Mouse (Mus musculus) embryonic facial prominence, embryonic 10.5 days (tissue): ENCODE data around the gene Mcoln1. TPM values are rescaled to one million over a fixed set of nuclear protein-coding genes. Genes with fewer than 3 reads are reported as not detected.
A peak's percentile ranks its signal among the peaks of the same experiment; 100 is the strongest.

Experiments
- DNase-seq: peaks from one replicate; pipeline ENCODE4 v3.0.0-alpha.2; 2017; ENCODE audit warnings: low spot score
- H3K27ac ChIP-seq: fragments of 300-500 bp; sonication (generic); replicated peaks from 2 replicates; pipeline ENCODE4 v1.5.1; 2016; ENCODE audit warnings: mild to moderate bottlenecking
- H3K27me3 ChIP-seq: fragments of 300-500 bp; sonication (generic); replicated peaks from 2 replicates; pipeline ENCODE4 v1.6.1; 2016; ENCODE audit warnings: low read depth, mild to moderate bottlenecking; ENCODE audit not compliant: poor library complexity, severe bottlenecking
- H3K36me3 ChIP-seq: fragments of 300-500 bp; sonication (generic); replicated peaks from 2 replicates; pipeline ENCODE4 v1.6.1; 2016; ENCODE audit warnings: mild to moderate bottlenecking, moderate library complexity
- H3K4me1 ChIP-seq: fragments of 300-500 bp; sonication (generic); 2 replicates; pipeline ENCODE4 v1.6.1; 2016
- H3K4me3 ChIP-seq: fragments of 300-500 bp; sonication (generic); 2 replicates; pipeline ENCODE4 v1.5.1; 2016; ENCODE audit warnings: mild to moderate bottlenecking, moderate library complexity
- H3K9me3 ChIP-seq: fragments of 300-500 bp; sonication (generic); 2 replicates; pipeline ENCODE4 v1.6.1; 2016; ENCODE audit warnings: mild to moderate bottlenecking
- WGBS: fragments of 180-500 bp; shearing (Covaris S2); methylation state at CpG from one replicate; pipeline ENCODE4 v1.1.7; 2016; 5-methylcytosine and 5-hydroxymethylcytosine counted together
- polyA plus RNA-seq: library from polyadenylated mRNA; unstranded; fragments of >200 nt; fragmentation: Nextera tagmentation; extraction: Ambion mirVana; gene quantifications from 2 replicates; pipeline ENCODE4 v1.2.1, GENCODE M21; 2016

Mcoln1 gene
- 63.2 and 65.0 TPM in 2 replicates for polyA plus RNA-seq

DNA sequence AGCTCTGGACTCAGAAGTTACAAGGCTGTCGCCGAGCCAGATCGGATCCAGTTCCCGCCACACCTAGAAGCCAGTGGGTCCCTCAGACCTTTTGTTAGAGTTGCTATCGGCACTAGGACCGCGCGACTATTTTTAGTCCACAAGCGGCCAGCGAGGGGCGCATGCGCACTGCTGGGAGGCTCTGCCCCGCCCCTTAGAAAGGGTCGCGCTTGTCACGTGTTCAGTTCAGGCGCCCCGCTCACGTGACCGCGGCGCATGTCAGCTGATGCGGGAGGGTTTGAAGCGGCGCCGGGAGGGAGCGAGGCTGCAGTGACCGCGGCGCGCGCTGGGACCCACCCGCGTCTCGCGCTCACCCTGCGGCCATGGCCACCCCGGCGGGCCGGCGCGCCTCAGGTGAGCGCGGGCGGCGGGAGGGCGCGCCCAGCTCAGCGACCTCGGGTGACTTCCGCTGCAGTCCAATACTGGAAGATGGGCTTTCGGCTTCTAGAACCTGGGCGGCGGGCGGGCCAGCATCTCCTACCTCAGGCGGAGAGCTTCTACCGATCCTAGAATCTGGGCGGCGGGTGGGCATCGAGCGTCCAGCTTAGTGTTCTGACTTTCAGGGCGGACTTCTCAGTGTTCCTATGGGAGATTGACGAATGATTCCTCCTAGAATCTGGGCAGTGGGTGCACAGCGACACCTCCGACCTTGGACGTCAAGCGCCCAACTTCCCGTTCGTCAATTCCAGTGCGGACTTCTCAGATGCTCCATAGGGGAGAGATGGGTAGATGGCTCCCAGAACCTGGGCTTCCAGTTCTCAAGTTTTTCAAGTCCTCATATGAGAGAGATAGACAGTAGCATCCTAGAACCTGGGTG is at the start of gene Mcoln1:
Mcoln1 (plus strand) TSS at position 223 of the 856 bp plus-strand sequence.
- under 1% methylated on average over 70 of the region's 70 CpGs for WGBS

DNA sequence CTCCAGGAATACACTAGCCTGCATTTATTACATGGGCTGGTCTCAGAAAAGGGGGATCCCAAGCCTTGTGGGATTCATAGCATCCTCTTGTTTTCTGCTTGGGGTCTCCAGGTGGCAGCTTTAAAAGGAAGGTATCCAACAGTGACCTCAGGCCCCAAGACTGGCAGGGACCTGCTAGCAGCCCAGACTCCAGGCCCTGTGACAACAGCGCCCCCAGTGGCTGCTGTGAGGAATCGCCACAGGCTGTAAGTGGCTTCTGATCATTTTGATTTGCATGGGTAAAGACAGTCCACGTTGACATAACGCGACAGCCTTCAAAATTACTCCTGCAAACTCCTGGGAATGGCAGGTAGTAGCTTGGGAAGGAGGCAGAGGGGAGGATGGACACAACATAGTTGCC is 49.6 kb upstream of the Mcoln1 start:
- 36% methylated on average over 5 of the region's 5 CpGs for WGBS
- peak; percentile 68 for DNase-seq
- Histone ChIP-seq H3K4me3 (no peak overlapping the region), H3K36me3 (peaks cover 92% of the 10 kb centered on the region), H3K9me3 (no peaks in the 10 kb centered on the region), H3K27me3 (no peaks in the 10 kb centered on the region), H3K27ac (no peak overlapping the region), H3K4me1 (no peaks in the 10 kb centered on the region)

More for the DNA sequence above, at the start of gene Mcoln1:
- Histone ChIP-seq H3K4me3 (peak within 1 kb of the TSS; percentile 85), H3K4me1 (peaks cover 21% of the 10 kb centered on the region), H3K9me3 (peaks cover 13% of the 10 kb centered on the region), H3K36me3 (peaks cover 37% of the 10 kb centered on the region), H3K27me3 (no peaks in the 10 kb centered on the region), H3K27ac (peak within 1 kb of the TSS; percentile 94)
- peak; percentile 98 for DNase-seq

DNA sequence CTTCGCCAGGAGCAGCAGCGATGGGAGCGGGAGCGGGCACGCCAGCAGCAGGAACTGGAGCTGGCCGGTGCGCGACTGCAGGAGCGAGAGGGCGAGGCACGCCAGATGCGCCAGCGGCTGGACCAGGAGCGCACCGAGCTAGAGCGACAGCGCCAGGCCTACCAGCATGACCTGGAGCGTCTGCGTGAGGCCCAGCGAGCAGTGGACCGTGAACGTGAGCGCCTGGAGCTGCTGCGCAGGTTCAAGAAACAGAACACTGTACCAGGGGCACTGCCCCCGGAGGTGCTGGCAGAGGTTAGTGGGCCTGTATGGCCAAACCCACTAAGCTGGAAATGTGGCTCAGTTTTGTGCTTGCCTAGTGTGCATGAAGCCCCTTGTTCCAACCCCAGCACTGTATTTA is 48.3 kb upstream of the Mcoln1 start:
- no peaks in the 10 kb centered on the region for H3K9me3 ChIP-seq
- H3K4me3 ChIP-seq, result no peak overlapping the region
- no peaks in the 10 kb centered on the region for H3K4me1 ChIP-seq
- no peak overlapping the region for H3K27ac ChIP-seq
- 96% methylated on average over 25 of the region's 25 CpGs for WGBS
- H3K36me3 ChIP-seq, result peaks cover 96% of the 10 kb centered on the region
- no peak for DNase-seq
- no peaks in the 10 kb centered on the region for H3K27me3 ChIP-seq

- 89% methylated on average over 2 of the region's 2 CpGs for WGBS
- Histone ChIP-seq H3K4me3 (no peak overlapping the region), H3K9me3 (no peaks in the 10 kb centered on the region), H3K4me1 (peaks cover 9% of the 10 kb centered on the region), H3K36me3 (peaks cover 9% of the 10 kb centered on the region; the same call in 1 of the 2 replicates), H3K27me3 (no peaks in the 10 kb centered on the region), H3K27ac (no peak overlapping the region)
- DNase-seq, result no peak
Observed at GRCm38 (mm10) chr8:3463248-3463647, 37.0 kb upstream of the Mcoln1 start.

- no peak overlapping the region for H3K27ac ChIP-seq
- H3K9me3 ChIP-seq, result no peaks in the 10 kb centered on the region
- H3K4me1 ChIP-seq, result peaks cover 9% of the 10 kb centered on the region
- H3K4me3 ChIP-seq, result no peak overlapping the region
- peak; percentile 69 for DNase-seq
- no peaks in the 10 kb centered on the region for H3K36me3 ChIP-seq
- no peaks in the 10 kb centered on the region for H3K27me3 ChIP-seq
- 55% methylated on average over 5 of the region's 5 CpGs for WGBS
Observed at GRCm38 (mm10) chr8:3464309-3464708, 35.9 kb upstream of the Mcoln1 start.

- Histone ChIP-seq H3K36me3 (no peaks in the 10 kb centered on the region), H3K4me1 (peaks cover 9% of the 10 kb centered on the region), H3K27ac (peak within 1 kb of the TSS; percentile 94), H3K4me3 (peak within 1 kb of the TSS; percentile 58), H3K27me3 (no peaks in the 10 kb centered on the region), H3K9me3 (no peaks in the 10 kb centered on the region)
- DNase-seq, result peak; percentile 98
- 8% methylated on average over 32 of the region's 32 CpGs for WGBS
Observed at GRCm38 (mm10) chr8:3467006-3467885, 33.0 kb upstream of the Mcoln1 start, which contains the start of gene Pex11g. Pex11g (minus strand) TSS chr8:3467680.

- H3K36me3 ChIP-seq, result no peaks in the 10 kb centered on the region
- H3K4me1 ChIP-seq, result peaks cover 9% of the 10 kb centered on the region
- H3K9me3 ChIP-seq, result no peaks in the 10 kb centered on the region
- H3K27ac ChIP-seq, result peak overlapping the region; percentile 94
- 54% methylated on average over 9 of the region's 9 CpGs for WGBS
- H3K4me3 ChIP-seq, result peak overlapping the region; percentile 58
- no peaks in the 10 kb centered on the region for H3K27me3 ChIP-seq
- peak; percentile 21 for DNase-seq
Observed at GRCm38 (mm10) chr8:3467886-3468545, 32.2 kb upstream of the Mcoln1 start.

DNA sequence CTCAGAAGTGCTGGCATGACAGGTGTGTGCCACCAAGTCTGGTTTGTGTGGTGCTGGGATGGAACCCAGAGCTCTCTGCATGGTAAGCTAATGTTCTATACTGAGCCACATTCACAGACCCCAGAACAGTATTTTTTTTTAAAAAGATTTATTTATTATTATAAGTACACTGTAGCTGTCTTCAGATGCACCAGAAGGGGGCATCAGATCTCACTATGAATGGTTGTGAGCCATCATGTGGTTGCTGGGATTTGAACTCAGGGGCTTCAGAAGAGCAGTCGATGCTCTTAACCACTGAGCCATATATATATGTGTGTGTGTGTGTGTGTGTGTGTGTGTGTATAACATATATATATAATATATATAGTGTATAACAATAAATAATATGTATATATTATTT is 31.4 kb upstream of the Mcoln1 start:
- Histone ChIP-seq H3K36me3 (no peaks in the 10 kb centered on the region), H3K27me3 (no peaks in the 10 kb centered on the region), H3K27ac (no peak overlapping the region), H3K9me3 (no peaks in the 10 kb centered on the region), H3K4me3 (no peak overlapping the region), H3K4me1 (peaks cover 9% of the 10 kb centered on the region)
- 89% methylated on average over 1 of the region's 1 CpGs for WGBS
- no peak for DNase-seq

DNA sequence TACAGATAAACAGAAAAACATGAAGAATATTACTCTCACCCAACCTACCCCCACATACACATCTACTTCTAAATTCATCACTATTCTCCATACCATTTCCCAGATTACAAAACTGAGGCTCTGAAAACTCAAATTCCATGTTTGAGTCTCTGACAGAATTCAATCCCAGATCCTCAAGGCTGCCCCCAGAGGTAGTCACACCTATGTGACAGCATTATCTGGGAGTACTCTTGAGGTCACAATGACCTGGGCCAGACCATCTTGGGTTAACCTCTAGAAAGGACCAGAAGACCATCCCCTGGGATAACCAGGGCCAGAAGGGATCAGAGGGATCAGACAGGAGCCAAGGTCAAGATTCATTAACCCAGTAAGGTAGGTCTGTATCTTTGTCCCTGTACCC is 29.7 kb upstream of the Mcoln1 start, which contains the start of gene Tex45:
Tex45 (plus strand) TSS at position 301 of the 400 bp plus-strand sequence.
- no peak for DNase-seq
- Histone ChIP-seq H3K9me3 (no peaks in the 10 kb centered on the region), H3K27ac (no peak within 1 kb of the TSS), H3K4me3 (no peak within 1 kb of the TSS), H3K36me3 (no peaks in the 10 kb centered on the region), H3K27me3 (peaks cover 7% of the 10 kb centered on the region), H3K4me1 (peaks cover 9% of the 10 kb centered on the region)

GRCm38 (mm10) chr8:3475715-3476429 is 24.4 kb upstream of the Mcoln1 start:
- H3K27ac ChIP-seq, result no peak overlapping the region
- WGBS, result 25% methylated on average over 37 of the region's 37 CpGs
- peak; percentile 52 for DNase-seq
- H3K36me3 ChIP-seq, result no peaks in the 10 kb centered on the region
- peak overlapping the region; percentile 49 for H3K4me3 ChIP-seq
- H3K27me3 ChIP-seq, result peaks cover 32% of the 10 kb centered on the region
- peaks cover 8% of the 10 kb centered on the region for H3K4me1 ChIP-seq
- no peaks in the 10 kb centered on the region for H3K9me3 ChIP-seq

DNA sequence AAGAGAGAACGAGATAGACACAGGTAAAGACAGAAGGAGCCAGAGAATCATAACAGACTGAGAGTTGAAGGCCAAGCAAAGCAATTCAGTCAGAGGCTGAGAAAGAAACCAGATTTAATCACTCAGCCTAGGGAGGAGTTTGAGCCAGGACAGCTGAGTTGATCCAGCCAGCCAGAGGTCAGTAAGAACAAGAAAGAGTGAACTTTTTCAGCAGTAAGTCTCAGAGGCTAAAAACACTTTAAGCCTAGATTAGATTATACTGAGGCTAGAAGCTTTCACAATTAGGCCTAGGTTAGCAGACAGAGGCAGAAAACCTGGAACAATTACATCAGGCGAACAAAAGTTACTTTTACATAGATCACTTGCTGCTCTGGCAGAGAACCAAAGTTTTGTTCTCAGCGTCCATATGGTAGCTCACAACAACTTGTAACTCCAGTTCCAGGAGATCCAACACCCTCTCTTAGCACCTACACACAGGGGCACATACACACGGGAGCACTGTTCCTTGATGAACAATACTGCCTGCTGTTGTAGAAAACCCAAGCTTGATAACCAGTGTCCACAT is 20.0 kb upstream of the Mcoln1 start:
- Histone ChIP-seq H3K27me3 (peaks cover 27% of the 10 kb centered on the region), H3K9me3 (no peaks in the 10 kb centered on the region), H3K4me3 (no peak overlapping the region), H3K4me1 (peaks cover 8% of the 10 kb centered on the region), H3K36me3 (no peaks in the 10 kb centered on the region), H3K27ac (no peak overlapping the region)
- no peak for DNase-seq
- 80% methylated on average over 4 of the region's 4 CpGs for WGBS
